Mouse (Mus musculus): ENCODE data around the gene Il1f10. TPM values are rescaled to one million over a fixed set of nuclear protein-coding genes. Genes with fewer than 3 reads are reported as not detected.

Il1f10 gene
- polyA plus RNA-seq, 1 experiment: not detected

DNA sequence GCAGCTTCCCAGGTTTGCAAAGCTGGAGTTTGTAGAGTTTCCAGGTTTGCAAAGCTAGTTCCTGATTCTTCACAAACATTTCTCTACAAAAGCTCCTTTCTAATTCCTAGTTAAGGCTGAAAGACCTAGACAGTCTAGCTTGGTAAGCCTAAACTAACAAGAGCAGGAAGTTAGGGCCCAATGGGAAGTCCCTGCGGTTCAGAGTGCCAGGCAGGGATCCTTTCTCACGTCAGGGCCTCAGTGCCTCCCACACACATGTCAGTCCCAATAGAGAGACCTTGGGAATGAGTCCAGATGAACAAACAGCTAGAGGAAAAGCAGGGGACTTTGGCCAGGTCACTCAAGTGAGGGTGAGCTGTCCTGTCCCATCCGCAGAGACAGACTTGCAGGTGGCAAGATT is 44.3 kb downstream of the Il1f10 start:
- Histone ChIP-seq H3K4me1 (ENCODE audit: control insufficient read depth, insufficient read depth, low read length) (no peaks in the 10 kb centered on the region), H3K4me3 (ENCODE audit: insufficient read depth, low read length) (no peak overlapping the region), H3K27ac (ENCODE audit: insufficient read depth, low read length) (peak overlapping the region; percentile 79)
- TF ChIP-seq CTCF (IDR thresholded peaks at IDR 0.05; ENCODE audit: borderline replicate concordance, insufficient read depth, low read length) (no peak), POLR2A (IDR thresholded peaks at IDR 0.05; ENCODE audit: low read depth, low read length) (no peak)

DNA sequence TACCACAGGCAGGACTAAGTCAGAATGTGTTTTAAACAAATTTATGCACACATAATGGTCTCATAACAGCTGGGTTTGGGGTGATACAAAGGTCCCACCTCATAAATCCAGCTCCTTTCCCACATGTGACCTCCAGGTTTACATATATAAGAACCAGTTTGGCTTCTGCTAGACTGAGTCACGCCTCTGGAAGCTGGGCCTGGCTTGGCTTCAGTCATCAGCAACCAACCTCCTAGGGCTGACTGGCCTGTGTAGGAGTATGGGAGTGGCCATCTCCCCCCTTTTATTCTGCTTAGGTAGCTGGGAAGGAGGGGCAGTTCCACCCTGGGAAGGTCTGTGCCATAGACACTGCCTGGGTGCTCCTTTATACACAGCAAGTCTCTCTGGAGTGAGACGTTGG is 45.5 kb downstream of the Il1f10 start, which contains the start of gene Il1rn:
Il1rn (plus strand) TSS at position 309 of the 400 bp plus-strand sequence.
- peak within 1 kb of the TSS; percentile 79 for H3K27ac ChIP-seq (ENCODE audit: insufficient read depth, low read length)
- no peak for TF ChIP-seq CTCF (IDR thresholded peaks at IDR 0.05; ENCODE audit: borderline replicate concordance, insufficient read depth, low read length)
- peak; percentile 75 for TF ChIP-seq POLR2A (IDR thresholded peaks at IDR 0.05; ENCODE audit: low read depth, low read length)
- H3K4me1 ChIP-seq (ENCODE audit: control insufficient read depth, insufficient read depth, low read length): no peaks in the 10 kb centered on the region
- H3K4me3 ChIP-seq (ENCODE audit: insufficient read depth, low read length): no peak within 1 kb of the TSS

DNA sequence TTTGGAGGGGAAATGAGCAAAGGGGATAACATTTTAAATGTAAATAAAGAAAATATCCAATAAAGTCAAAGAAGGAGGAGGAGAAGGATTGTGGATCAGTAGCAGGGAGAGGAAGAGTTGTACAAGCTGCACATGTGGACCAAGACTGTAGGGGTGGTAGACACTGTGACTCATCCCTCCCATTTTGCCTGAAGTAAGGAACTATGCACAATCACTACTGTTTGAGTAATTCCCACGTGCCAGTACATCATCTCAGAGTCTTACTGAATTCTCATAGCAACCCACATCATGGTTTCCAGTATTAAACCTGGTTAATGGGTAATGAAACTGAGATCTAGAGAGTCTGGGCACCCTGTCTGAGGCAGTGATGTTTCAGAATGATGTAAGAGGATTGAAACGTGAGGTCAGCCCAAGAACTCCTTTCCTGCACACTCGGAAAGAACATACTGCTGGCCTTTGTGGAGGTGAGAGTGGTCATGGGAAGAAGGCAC is 50.4 kb downstream of the Il1f10 start:
- Histone ChIP-seq H3K4me3 (ENCODE audit: insufficient read depth, low read length) (no peak overlapping the region), H3K27ac (ENCODE audit: insufficient read depth, low read length) (no peak overlapping the region), H3K4me1 (ENCODE audit: control insufficient read depth, insufficient read depth, low read length) (no peaks in the 10 kb centered on the region)
- TF ChIP-seq POLR2A (IDR thresholded peaks at IDR 0.05; ENCODE audit: low read depth, low read length) (no peak), CTCF (IDR thresholded peaks at IDR 0.05; ENCODE audit: borderline replicate concordance, insufficient read depth, low read length) (no peak)

Other genes with a start within 250 kb of the Il1f10 start
- gene Hnmt, start 241.8 kb upstream of the Il1f10 start, polyA plus RNA-seq (2011; ENCODE audit: insufficient read length, low read depth, missing spikeins): 0.54 and 0.60 TPM in 2 replicates
- not detected in 2 replicates for gene Tbpl2, start 194.6 kb upstream of the Il1f10 start, polyA plus RNA-seq (2011; ENCODE audit: insufficient read length, low read depth, missing spikeins)
- gene Il1f8, start 138.0 kb upstream of the Il1f10 start, polyA plus RNA-seq (2011; ENCODE audit: insufficient read length, low read depth, missing spikeins): not detected in 2 replicates
- not detected in 2 replicates for gene Il1f9, start 104.7 kb upstream of the Il1f10 start, polyA plus RNA-seq (2011; ENCODE audit: insufficient read length, low read depth, missing spikeins)
- not detected in 2 replicates for gene Il1f6, start 75.8 kb upstream of the Il1f10 start, polyA plus RNA-seq (2011; ENCODE audit: insufficient read length, low read depth, missing spikeins)
- not detected in 2 replicates for gene Il1f5, start 14.2 kb upstream of the Il1f10 start, polyA plus RNA-seq (2011; ENCODE audit: insufficient read length, low read depth, missing spikeins)
- gene Il1rn, start 45.7 kb downstream of the Il1f10 start, polyA plus RNA-seq (2011; ENCODE audit: insufficient read length, low read depth, missing spikeins): 111 and 212 TPM in 2 replicates
- 2.0 and 7.6 TPM in 2 replicates for gene Psd4, start 76.4 kb downstream of the Il1f10 start, polyA plus RNA-seq (2011; ENCODE audit: insufficient read length, low read depth, missing spikeins)
- 0.79 and 0.92 TPM in 2 replicates for gene Pax8, start 184.4 kb downstream of the Il1f10 start, polyA plus RNA-seq (2011; ENCODE audit: insufficient read length, low read depth, missing spikeins)